Mouse (Mus musculus): ENCODE results near the gene Maml3. TPM values are rescaled to one million over a fixed set of nuclear protein-coding genes. Genes with fewer than 3 reads are reported as not detected.
A peak's percentile ranks its signal among the peaks of the same experiment; 100 is the strongest.

Gene Maml3
- polyA plus RNA-seq, 1 experiment, result 3.1 TPM

- TF ChIP-seq E2F4 (IDR thresholded peaks at IDR 0.05; ENCODE audit: insufficient read depth), result no peak
- TF ChIP-seq POLR2AphosphoS2 (IDR thresholded peaks at IDR 0.05; ENCODE audit: insufficient read length, low read depth), result no peak
- TF ChIP-seq USF1 (IDR thresholded peaks at IDR 0.05; ENCODE audit: low read depth), result no peak
- no peak for TF ChIP-seq MAX (IDR thresholded peaks at IDR 0.05; ENCODE audit: low read depth)
- TF ChIP-seq TCF12 (IDR thresholded peaks at IDR 0.05; ENCODE audit: insufficient read depth, poor library complexity, severe bottlenecking), result no peak
- TF ChIP-seq POLR2A (IDR thresholded peaks at IDR 0.05; ENCODE audit: insufficient read length, low read depth), result no peak
- no peak for TF ChIP-seq SRF (IDR thresholded peaks at IDR 0.05; ENCODE audit: control insufficient read depth, insufficient read length, low read depth)
- TF ChIP-seq TCF3 (IDR thresholded peaks at IDR 0.05; ENCODE audit: insufficient read length, low read depth), result no peak
- no peak for TF ChIP-seq MYOG (IDR thresholded peaks at IDR 0.05; ENCODE audit: control insufficient read depth in 1 of 3, insufficient read depth in 1 of 3, insufficient read length in 2 of 3, low read depth in 2 of 3)
- TF ChIP-seq MYOD1 (IDR thresholded peaks at IDR 0.05; ENCODE audit: control insufficient read depth in 1 of 3, insufficient read length in 2 of 3, low read depth in 2 of 3), result no peak
- no peak for TF ChIP-seq REST (IDR thresholded peaks at IDR 0.05; ENCODE audit: insufficient read depth, insufficient read length)
- TF ChIP-seq CEBPB (IDR thresholded peaks at IDR 0.05; ENCODE audit: insufficient read depth, poor library complexity, severe bottlenecking), result no peak
- Histone ChIP-seq H3K36me3 (ENCODE audit: control insufficient read depth, insufficient read depth) (no peaks in the 10 kb centered on the region), H3K4me3 (no peak overlapping the region), H3K27me3 (ENCODE audit: control insufficient read depth, insufficient read depth, insufficient read length) (no peaks in the 10 kb centered on the region), H3ac (ENCODE audit: control insufficient read depth, insufficient read length) (no peak overlapping the region), H3K4me2 (ENCODE audit: low read depth) (no peak overlapping the region), H3K79me2 (ENCODE audit: control insufficient read depth, insufficient read depth) (peaks cover 13% of the 10 kb centered on the region)
Measured at GRCm38 (mm10) chr3:52037260-52037659, 67.6 kb downstream of the Maml3 start.

GRCm38 (mm10) chr3:52035404-52035803, 69.5 kb downstream of the Maml3 start:
- Histone ChIP-seq H3K36me3 (ENCODE audit: control insufficient read depth, insufficient read depth) (no peaks in the 10 kb centered on the region), H3ac (ENCODE audit: control insufficient read depth, insufficient read length) (no peak overlapping the region), H3K4me2 (ENCODE audit: low read depth) (no peak overlapping the region), H3K79me2 (ENCODE audit: control insufficient read depth, insufficient read depth) (peaks cover 8% of the 10 kb centered on the region), H3K4me3 (no peak overlapping the region), H3K27me3 (ENCODE audit: control insufficient read depth, insufficient read depth, insufficient read length) (no peaks in the 10 kb centered on the region)
- TF ChIP-seq REST (IDR thresholded peaks at IDR 0.05; ENCODE audit: insufficient read depth, insufficient read length) (no peak), SRF (IDR thresholded peaks at IDR 0.05; ENCODE audit: control insufficient read depth, insufficient read length, low read depth) (no peak), USF1 (IDR thresholded peaks at IDR 0.05; ENCODE audit: low read depth) (no peak), POLR2A (IDR thresholded peaks at IDR 0.05; ENCODE audit: insufficient read length, low read depth) (no peak), E2F4 (IDR thresholded peaks at IDR 0.05; ENCODE audit: insufficient read depth) (no peak), TCF3 (IDR thresholded peaks at IDR 0.05; ENCODE audit: insufficient read length, low read depth) (no peak), TCF12 (IDR thresholded peaks at IDR 0.05; ENCODE audit: insufficient read depth, poor library complexity, severe bottlenecking) (no peak), MYOG (IDR thresholded peaks at IDR 0.05; ENCODE audit: control insufficient read depth in 1 of 3, insufficient read depth in 1 of 3, insufficient read length in 2 of 3, low read depth in 2 of 3) (no peak), MYOD1 (IDR thresholded peaks at IDR 0.05; ENCODE audit: control insufficient read depth in 1 of 3, insufficient read length in 2 of 3, low read depth in 2 of 3) (no peak), CEBPB (IDR thresholded peaks at IDR 0.05; ENCODE audit: insufficient read depth, poor library complexity, severe bottlenecking) (no peak), MAX (IDR thresholded peaks at IDR 0.05; ENCODE audit: low read depth) (no peak), POLR2AphosphoS2 (IDR thresholded peaks at IDR 0.05; ENCODE audit: insufficient read length, low read depth) (no peak)

- H3K4me3 ChIP-seq, result no peak overlapping the region
- peaks cover 7% of the 10 kb centered on the region for H3K79me2 ChIP-seq (ENCODE audit: control insufficient read depth, insufficient read depth)
- no peak overlapping the region for H3ac ChIP-seq (ENCODE audit: control insufficient read depth, insufficient read length)
- H3K36me3 ChIP-seq (ENCODE audit: control insufficient read depth, insufficient read depth), result no peaks in the 10 kb centered on the region
- H3K4me2 ChIP-seq (ENCODE audit: low read depth), result no peak overlapping the region
- TF ChIP-seq CEBPB (IDR thresholded peaks at IDR 0.05; ENCODE audit: insufficient read depth, poor library complexity, severe bottlenecking) (no peak), MYOD1 (IDR thresholded peaks at IDR 0.05; ENCODE audit: control insufficient read depth in 1 of 3, insufficient read length in 2 of 3, low read depth in 2 of 3) (peak in 1 of 3 experiments; percentile 15)
- H3K27me3 ChIP-seq (ENCODE audit: control insufficient read depth, insufficient read depth, insufficient read length), result no peaks in the 10 kb centered on the region
Measured at GRCm38 (mm10) chr3:52033857-52034588, 70.9 kb downstream of the Maml3 start.

GRCm38 (mm10) chr3:52031327-52031726, 73.5 kb downstream of the Maml3 start:
- Histone ChIP-seq H3K4me2 (ENCODE audit: low read depth) (no peak overlapping the region), H3ac (ENCODE audit: control insufficient read depth, insufficient read length) (no peak overlapping the region), H3K4me3 (no peak overlapping the region), H3K79me2 (ENCODE audit: control insufficient read depth, insufficient read depth) (peaks cover 7% of the 10 kb centered on the region), H3K27me3 (ENCODE audit: control insufficient read depth, insufficient read depth, insufficient read length) (no peaks in the 10 kb centered on the region), H3K36me3 (ENCODE audit: control insufficient read depth, insufficient read depth) (no peaks in the 10 kb centered on the region)
- TF ChIP-seq USF1 (IDR thresholded peaks at IDR 0.05; ENCODE audit: low read depth) (no peak), MYOD1 (IDR thresholded peaks at IDR 0.05; ENCODE audit: control insufficient read depth in 1 of 3, insufficient read length in 2 of 3, low read depth in 2 of 3) (no peak), POLR2AphosphoS2 (IDR thresholded peaks at IDR 0.05; ENCODE audit: insufficient read length, low read depth) (no peak), E2F4 (IDR thresholded peaks at IDR 0.05; ENCODE audit: insufficient read depth) (no peak), MYOG (IDR thresholded peaks at IDR 0.05; ENCODE audit: control insufficient read depth in 1 of 3, insufficient read depth in 1 of 3, insufficient read length in 2 of 3, low read depth in 2 of 3) (no peak), TCF12 (IDR thresholded peaks at IDR 0.05; ENCODE audit: insufficient read depth, poor library complexity, severe bottlenecking) (no peak), MAX (IDR thresholded peaks at IDR 0.05; ENCODE audit: low read depth) (no peak), TCF3 (IDR thresholded peaks at IDR 0.05; ENCODE audit: insufficient read length, low read depth) (no peak), SRF (IDR thresholded peaks at IDR 0.05; ENCODE audit: control insufficient read depth, insufficient read length, low read depth) (no peak), CEBPB (IDR thresholded peaks at IDR 0.05; ENCODE audit: insufficient read depth, poor library complexity, severe bottlenecking) (no peak), REST (IDR thresholded peaks at IDR 0.05; ENCODE audit: insufficient read depth, insufficient read length) (no peak), POLR2A (IDR thresholded peaks at IDR 0.05; ENCODE audit: insufficient read length, low read depth) (no peak)

Measured in myocyte (in vitro differentiated cells).